Mouse (Mus musculus): Measurements from ENCODE around the gene Ccdc3.

The Ccdc3 gene

GRCm38 (mm10) chr2:5161002-5161745 is 23.6 kb downstream of the Ccdc3 start:
- no peak for DNase-seq

GRCm38 (mm10) chr2:5161908-5162674 is 24.5 kb downstream of the Ccdc3 start:
- no peak for DNase-seq

DNA sequence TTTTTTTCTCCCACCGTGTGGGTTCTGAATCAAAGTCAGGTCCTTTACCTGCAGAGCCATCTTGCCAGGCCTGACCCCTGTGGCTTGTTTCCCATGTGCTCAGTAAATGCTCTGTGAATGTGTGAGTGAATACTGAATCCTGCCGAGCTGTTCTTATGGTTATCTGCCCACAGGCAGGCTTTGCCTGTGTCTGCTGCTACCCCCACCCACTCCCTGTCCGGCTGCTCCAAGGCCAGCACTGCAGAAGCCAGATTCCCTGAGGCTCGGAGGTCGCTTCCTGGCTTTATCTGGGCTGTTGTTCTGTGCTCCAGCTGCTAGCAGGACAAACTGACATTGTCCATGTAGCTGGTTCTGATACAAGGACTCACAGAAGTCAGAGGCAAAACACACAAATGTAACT is 25.2 kb downstream of the Ccdc3 start:
- DNase-seq = no peak

DNA sequence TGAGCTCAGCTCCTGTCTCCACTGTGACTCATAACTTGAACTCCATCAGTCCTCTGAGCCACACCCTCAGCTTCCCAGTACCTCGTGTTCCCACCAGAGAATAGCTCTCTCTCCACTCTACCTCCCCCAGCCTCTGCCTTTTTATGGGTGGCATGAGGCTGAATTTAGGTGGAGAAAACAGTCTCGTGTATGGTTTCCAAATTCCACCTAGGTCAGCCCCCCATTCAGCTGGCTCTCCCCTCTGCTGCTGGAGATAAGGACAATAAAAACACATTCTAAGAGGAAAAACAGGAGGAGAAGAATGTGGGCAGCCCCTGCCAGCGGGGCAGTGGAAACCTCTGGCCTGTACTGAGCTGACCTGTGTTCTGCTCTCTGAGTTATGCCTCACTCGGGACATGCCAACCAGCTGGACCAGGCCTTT is 28.4 kb downstream of the Ccdc3 start:
- DNase-seq = no peak

DNA sequence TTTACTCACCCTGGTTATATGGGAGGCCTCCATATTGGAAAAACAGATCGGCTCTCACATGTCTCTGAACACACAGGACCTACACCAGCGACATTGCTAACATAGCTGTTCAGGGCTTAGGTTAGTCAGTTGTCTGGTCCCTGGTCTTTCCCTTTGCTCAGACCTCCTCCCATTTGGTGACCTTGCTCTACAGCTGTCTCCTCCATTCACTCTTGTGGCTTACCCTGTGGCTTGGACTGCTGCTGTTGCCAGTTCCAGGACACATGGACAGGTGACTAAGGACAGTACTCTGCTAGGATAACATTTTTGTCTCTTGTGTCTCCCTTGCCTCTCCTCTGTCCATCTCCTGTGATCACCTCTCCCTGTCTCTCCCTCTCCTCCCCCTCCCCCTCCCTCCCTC is 29.2 kb downstream of the Ccdc3 start:
- DNase-seq = no peak

DNA sequence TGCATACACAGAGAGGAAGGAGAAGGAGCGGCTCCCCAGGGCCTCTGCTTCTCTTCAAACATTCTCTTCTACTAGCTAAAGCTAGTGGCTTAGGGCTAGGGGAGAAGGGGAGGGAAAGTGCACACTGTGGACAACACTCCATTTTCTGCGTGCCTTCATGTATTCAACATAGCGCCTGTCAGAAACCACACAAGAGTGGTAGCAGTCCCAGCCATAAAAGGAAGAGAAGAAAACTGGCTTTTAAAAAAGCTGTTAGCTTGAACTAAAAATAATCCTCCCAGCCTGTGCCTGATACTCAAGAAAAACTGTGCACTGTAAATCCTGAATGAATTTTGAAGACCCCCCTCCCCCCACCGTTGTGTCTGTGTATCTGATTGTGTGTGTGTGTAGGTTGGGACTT is 33.2 kb downstream of the Ccdc3 start:
- no peak for DNase-seq

DNA sequence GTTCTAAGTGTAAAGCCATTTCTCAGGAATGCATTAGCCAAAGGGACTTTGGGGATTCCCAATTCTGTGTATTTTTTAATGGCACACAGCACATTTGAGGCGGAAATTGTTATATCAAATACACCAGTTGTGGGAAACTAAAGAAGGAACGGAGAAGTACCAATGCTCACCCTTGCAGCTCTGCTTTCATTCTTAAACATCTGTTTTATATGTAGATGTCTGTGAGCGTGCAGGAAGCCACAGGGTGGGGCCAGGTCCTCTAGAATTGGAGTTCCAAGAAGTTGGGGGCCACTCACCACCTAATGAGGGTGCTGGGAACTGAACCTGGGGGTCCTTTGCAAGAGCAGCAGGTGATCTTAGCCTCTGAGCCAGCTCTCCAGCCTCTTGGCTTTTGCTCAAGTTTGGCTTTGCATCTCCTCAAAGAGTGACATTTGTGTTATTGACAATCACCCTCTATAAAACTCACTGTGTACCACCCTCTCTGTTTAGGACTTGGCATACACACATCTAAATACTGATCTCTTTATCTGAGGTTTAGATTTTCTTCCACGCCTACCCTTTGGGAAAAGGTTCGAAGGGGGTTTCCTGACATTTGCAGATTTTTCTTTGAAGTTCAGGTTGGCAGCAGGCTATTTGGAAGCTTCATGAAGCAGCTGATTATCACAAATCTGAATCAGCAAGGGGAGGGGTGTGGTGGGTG is 33.9 kb downstream of the Ccdc3 start:
- no peak for DNase-seq

GRCm38 (mm10) chr2:5172773-5173172 is 35.2 kb downstream of the Ccdc3 start:
- DNase-seq = no peak

GRCm38 (mm10) chr2:5174716-5175115 is 37.1 kb downstream of the Ccdc3 start:
- DNase-seq = no peak

DNA sequence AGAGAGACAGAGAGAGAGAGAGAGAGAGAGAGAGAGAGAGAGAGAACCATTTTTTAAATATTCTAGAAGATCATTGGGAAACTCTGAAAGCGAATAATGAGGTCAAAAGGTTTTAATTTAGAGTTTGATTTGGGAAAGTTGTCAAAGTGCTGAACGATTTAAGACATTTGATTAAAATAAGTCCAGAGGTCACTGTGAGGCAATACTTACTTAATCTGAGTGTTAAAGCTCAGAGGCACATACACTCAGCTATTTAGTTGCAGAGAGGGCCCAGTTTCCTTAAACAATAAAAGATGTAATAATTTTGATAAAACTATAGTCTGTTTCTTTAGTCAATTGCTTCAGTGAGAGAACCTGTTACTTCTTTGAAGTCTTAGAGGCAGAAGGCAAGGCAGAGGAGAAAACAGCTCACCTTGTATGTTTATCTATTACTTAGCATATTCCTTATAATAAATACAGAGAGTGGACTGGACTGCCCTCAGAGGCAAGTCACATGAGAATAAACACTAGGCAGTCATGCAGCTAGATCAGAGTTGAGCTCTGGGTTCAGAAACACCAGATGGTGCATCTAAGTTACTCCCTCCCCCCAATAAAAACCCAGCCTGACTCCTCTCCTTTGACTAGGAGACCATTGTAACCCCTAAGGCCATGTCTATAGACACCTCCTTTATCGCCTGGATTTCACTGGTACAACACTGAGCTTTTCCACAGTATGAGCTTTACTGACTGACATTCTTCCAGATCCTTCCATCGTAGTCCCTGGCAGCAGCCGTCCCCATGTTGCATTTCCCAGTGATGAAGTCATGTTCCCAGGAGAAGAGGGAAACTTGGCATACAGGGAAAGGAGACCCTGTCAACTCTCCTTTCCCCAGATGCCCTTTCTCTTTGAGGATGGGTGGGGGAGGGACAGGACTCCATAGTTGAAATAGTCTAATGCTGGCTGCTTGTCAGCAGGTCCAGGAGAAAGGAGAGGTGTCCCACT is 44.2 kb downstream of the Ccdc3 start:
- DNase-seq = no peak

GRCm38 (mm10) chr2:5184166-5184565 is 46.6 kb downstream of the Ccdc3 start:
- no peak for DNase-seq

DNA sequence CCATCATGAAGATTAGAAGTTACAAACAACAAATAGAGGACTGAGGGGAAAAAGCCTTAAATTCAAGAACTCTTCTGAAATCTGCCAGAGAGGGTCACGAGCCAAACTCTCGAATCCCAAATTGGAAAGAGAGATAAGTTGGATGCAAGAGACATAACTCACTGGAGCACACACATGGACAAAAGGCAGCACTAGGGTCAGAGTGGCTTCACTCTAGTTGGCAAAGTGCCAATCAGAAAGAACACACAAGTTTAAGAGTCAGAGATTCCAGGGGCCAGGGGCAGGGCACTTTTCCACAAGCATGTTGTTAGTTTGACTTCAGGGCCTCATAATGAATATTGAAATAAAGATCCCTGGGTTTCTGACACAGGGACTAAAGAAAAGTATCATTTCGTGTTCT is 48.1 kb downstream of the Ccdc3 start:
- DNase-seq = no peak

- no peak for DNase-seq
These were observed 54.6 kb downstream of the Ccdc3 start for GRCm38 (mm10) chr2:5192156-5192555.

- no peak for DNase-seq
These were observed 55.5 kb downstream of the Ccdc3 start for GRCm38 (mm10) chr2:5193071-5193470.

DNA sequence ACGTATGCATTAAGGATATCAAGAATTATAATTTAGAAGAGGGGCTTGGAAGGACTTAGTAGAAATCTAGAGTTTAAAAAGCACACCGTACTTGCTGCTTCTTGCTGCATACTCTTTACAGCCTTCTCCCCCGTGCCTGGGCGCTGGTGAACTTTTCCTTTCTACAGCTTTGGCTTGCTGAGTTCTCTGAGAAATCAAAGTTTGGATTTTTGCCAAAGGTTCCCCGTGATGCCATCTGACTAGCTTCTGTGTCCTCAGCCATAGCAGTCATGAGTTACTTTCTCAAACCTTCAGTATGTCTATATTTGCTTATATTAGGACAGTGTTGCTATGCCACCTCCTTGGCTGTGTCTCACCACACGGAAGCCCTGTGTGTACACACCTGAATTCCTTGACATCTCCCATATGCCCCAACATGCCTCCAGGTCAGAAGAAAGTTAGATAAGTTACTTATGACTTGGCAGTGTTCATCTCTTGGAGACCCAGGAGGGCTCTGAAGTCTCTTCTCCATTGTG is 57.2 kb downstream of the Ccdc3 start:
- no peak for DNase-seq

- DNase-seq = no peak
These were observed 59.9 kb downstream of the Ccdc3 start for GRCm38 (mm10) chr2:5197486-5197885.

GRCm38 (mm10) chr2:5199289-5199688 is 61.7 kb downstream of the Ccdc3 start:
- no peak for DNase-seq

GRCm38 (mm10) chr2:5200817-5201364 is 63.3 kb downstream of the Ccdc3 start:
- DNase-seq = no peak

DNA sequence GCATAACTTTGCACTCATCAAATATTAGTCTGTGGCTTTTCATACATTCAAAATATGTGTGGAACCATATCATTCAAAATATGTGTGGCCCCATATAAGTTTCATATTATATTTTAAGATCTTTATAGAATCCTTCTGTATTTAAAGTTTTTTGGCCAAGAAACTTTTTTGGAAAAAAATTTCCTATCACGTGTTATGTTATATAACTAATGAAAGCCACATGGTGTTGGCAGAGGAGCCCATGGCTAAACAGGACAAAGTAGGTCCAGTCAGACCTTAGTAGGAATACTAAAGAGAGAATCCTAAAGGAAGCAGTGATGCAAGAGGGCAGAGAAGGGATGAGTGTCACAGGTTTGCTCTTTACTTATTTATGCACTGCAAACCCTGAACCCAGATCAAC is 65.6 kb downstream of the Ccdc3 start:
- no peak for DNase-seq

- DNase-seq = no peak
These were observed 67.4 kb downstream of the Ccdc3 start for GRCm38 (mm10) chr2:5204941-5205340.

DNA sequence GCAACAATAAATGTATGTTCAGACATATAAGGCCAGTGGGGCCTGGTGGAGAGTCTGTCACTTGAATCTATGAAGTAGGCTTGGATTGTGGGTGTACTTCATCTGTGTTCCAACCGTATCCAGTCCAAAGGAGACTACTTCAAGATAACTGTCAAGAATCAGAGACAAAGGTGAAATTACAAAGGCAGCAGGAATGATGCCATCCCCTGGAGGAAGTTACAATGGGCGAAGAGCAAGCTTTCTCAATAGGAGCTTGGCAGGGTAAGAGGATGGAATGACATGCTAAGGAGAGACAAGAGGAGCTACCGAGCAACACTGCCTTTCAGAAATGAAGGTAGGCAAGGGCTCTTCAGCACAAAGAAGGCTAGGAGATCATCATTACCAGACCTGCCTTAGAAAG is 69.1 kb downstream of the Ccdc3 start:
- no peak for DNase-seq

- no peak for DNase-seq
These were observed 77.0 kb downstream of the Ccdc3 start for GRCm38 (mm10) chr2:5214581-5214980.

All from retina, postnatal 1 day (tissue).